Mouse (Mus musculus) embryonic facial prominence, embryonic 13.5 days (tissue): ENCODE results near the gene S100a4. TPM values are rescaled to one million over a fixed set of nuclear protein-coding genes. Genes with fewer than 3 reads are reported as not detected.

ENCODE experiments used
- ATAC-seq: fragments of 200-750 bp; cut with Nextera tagmentation; 2 replicates; pipeline ENCODE4 v1.8.0; 2017; ENCODE audit warnings: low read depth; ENCODE audit not compliant: insufficient number of reproducible peaks, insufficient read depth, low FRiP score, low TSS enrichment
- H3K27ac ChIP-seq: fragments of 300-500 bp; sonication (generic); 2 replicates; pipeline ENCODE4 v1.5.1; 2015; ENCODE audit warnings: moderate library complexity, mild to moderate bottlenecking, inconsistent platforms
- H3K27me3 ChIP-seq: fragments of 300-500 bp; sonication (generic); 2 replicates; pipeline ENCODE4 v1.6.1; 2015; ENCODE audit warnings: mild to moderate bottlenecking, inconsistent platforms
- H3K36me3 ChIP-seq: fragments of 300-500 bp; sonication (generic); 2 replicates; pipeline ENCODE4 v1.6.1; 2015; ENCODE audit warnings: mild to moderate bottlenecking, inconsistent platforms
- H3K4me1 ChIP-seq: fragments of 300-500 bp; sonication (generic); 2 replicates; pipeline ENCODE4 v1.6.1; 2015; ENCODE audit warnings: inconsistent platforms
- H3K4me2 ChIP-seq: fragments of 300-500 bp; sonication (generic); 2 replicates; pipeline ENCODE4 v1.6.1; 2015; ENCODE audit warnings: moderate library complexity, mild to moderate bottlenecking, inconsistent platforms
- H3K4me3 ChIP-seq: fragments of 300-500 bp; sonication (generic); 2 replicates; pipeline ENCODE4 v1.5.1; 2015; ENCODE audit warnings: mild to moderate bottlenecking, inconsistent platforms
- H3K9ac ChIP-seq: fragments of 300-500 bp; sonication (generic); 2 replicates; pipeline ENCODE4 v1.6.1; 2015; ENCODE audit warnings: mild to moderate bottlenecking, inconsistent platforms
- H3K9me3 ChIP-seq: fragments of 300-500 bp; sonication (generic); 2 replicates; pipeline ENCODE4 v1.6.1; 2016; ENCODE audit warnings: inconsistent platforms
- WGBS: fragments of 180-500 bp; shearing (Covaris S2); methylation state at CpG from one replicate; pipeline ENCODE4 v1.1.7; 2015; ENCODE audit warnings: mixed read lengths; 5-methylcytosine and 5-hydroxymethylcytosine counted together
- polyA plus RNA-seq: library from polyadenylated mRNA; unstranded; fragments of >200 nt; fragmentation: Nextera tagmentation; extraction: Ambion mirVana; gene quantifications from 2 replicates; pipeline ENCODE4 v1.2.1, GENCODE M21; 2015

The S100a4 gene
- polyA plus RNA-seq, 1 experiment from 2014 or later: 19.2 TPM

- no peaks in the 10 kb centered on the region for H3K27me3 ChIP-seq
- no peaks in the 10 kb centered on the region for H3K9me3 ChIP-seq
- peaks cover 46% of the 10 kb centered on the region for H3K4me1 ChIP-seq
- ATAC-seq: no peak
- H3K9ac ChIP-seq: no peak overlapping the region
- H3K4me2 ChIP-seq: no peak overlapping the region
- no peaks in the 10 kb centered on the region for H3K36me3 ChIP-seq
- WGBS: 70% methylated on average over 6 of the region's 6 CpGs
- H3K4me3 ChIP-seq: no peak overlapping the region
- peak overlapping the region; percentile 60; the same call in 1 of the 2 replicates for H3K27ac ChIP-seq
These were observed 3.5 kb upstream of the S100a4 start for GRCm38 (mm10) chr3:90600036-90600435.

- no peaks in the 10 kb centered on the region for H3K9me3 ChIP-seq
- H3K4me3 ChIP-seq: no peak overlapping the region
- peak overlapping the region; percentile 60 for H3K27ac ChIP-seq
- H3K4me1 ChIP-seq: peaks cover 52% of the 10 kb centered on the region
- 67% methylated on average over 8 of the region's 8 CpGs for WGBS
- no peak overlapping the region for H3K9ac ChIP-seq
- no peak overlapping the region for H3K4me2 ChIP-seq
- ATAC-seq: no peak
- H3K27me3 ChIP-seq: no peaks in the 10 kb centered on the region
- no peaks in the 10 kb centered on the region for H3K36me3 ChIP-seq
These were observed 2.9 kb upstream of the S100a4 start for GRCm38 (mm10) chr3:90600458-90601195.

DNA sequence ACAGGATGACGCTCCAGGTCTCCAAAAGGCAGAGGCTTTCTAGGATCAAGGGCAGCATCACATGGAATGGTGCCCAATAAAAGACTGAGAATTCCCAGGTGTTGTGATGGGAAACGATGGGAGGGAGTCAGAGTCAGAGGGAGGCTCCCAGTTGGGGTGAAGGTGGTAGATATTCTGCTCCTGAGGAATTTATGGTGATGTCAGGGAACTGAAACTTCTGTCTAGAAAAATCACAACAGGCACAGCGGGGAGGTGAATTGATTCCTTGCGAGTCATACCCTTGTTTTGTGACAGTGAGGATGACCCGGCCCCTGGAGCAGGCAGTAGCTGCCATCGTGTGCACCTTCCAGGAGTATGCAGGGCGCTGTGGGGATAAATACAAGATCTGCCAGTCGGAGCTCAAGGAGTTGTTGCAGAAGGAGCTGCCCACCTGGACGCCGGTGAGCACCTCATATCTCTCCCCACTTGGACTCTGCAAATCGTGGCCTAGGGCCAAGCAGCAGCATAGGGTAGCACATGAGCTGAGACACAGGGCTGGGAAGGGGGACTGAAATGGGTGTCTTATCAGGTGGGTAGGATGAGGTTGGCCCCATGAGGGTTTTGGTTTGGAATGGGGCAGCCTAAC, 2.0 kb upstream of the S100a4 start, which contains the start of gene Gm42674:
TSS of gene Gm42674 (plus strand) at position 419 of the 625 bp plus-strand sequence.
- peak within 1 kb of the TSS; percentile 97 for H3K27ac ChIP-seq

DNA sequence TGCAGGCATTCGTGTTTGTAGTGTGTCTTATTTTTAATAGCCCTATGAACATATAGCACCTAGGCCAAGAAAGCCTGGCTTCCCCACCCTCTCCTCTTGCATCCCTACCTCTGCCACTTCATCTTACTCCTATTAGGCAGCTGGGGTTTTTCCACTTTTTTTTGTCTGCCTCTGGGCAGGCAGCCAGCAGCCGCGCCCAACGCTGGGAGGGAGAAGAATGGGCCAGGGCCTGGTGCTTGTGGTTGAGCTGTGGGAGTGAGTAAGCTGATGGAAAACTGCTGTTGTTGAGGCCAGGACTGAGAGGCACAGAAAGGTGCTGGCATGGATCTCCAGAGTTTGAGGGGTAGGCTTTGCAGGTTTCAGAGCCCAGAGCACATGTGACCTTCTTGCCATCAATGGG, 845 bp downstream of the S100a4 start:
- 18% methylated on average over 4 of the region's 4 CpGs for WGBS
- peak overlapping the region; percentile 33 for H3K4me2 ChIP-seq
- no peak overlapping the region for H3K4me3 ChIP-seq
- H3K4me1 ChIP-seq: peaks cover 58% of the 10 kb centered on the region
- H3K9me3 ChIP-seq: no peaks in the 10 kb centered on the region
- H3K9ac ChIP-seq: no peak overlapping the region
- H3K27me3 ChIP-seq: no peaks in the 10 kb centered on the region
- peak; percentile 83 for ATAC-seq
- no peaks in the 10 kb centered on the region for H3K36me3 ChIP-seq
- peak overlapping the region; percentile 97 for H3K27ac ChIP-seq

More for the DNA sequence above, 2.0 kb upstream of the S100a4 start, which contains the start of gene Gm42674:
- Histone ChIP-seq H3K4me3 (no peak within 1 kb of the TSS), H3K9me3 (no peaks in the 10 kb centered on the region), H3K4me1 (peaks cover 61% of the 10 kb centered on the region), H3K4me2 (no peak within 1 kb of the TSS), H3K9ac (no peak within 1 kb of the TSS), H3K27me3 (no peaks in the 10 kb centered on the region), H3K36me3 (no peaks in the 10 kb centered on the region)
- no peak for ATAC-seq
- 85% methylated on average over 11 of the region's 11 CpGs for WGBS

DNA sequence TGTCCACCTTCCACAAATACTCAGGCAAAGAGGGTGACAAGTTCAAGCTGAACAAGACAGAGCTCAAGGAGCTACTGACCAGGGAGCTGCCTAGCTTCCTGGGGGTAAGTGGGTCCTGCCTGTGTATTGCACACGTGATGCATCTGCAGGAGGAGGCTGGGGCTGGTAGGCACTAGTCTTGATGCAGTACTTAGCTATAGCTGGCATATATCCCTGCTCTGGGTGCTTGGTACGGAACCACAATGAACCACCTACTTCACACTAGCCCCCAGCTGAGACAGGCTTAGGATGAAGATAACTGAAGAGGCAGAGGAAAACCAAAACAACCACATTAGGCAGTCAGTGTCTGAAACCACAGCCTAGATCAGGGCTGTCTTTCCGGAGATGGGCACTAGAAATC, 1.5 kb downstream of the S100a4 start:
- no peak for ATAC-seq
- Histone ChIP-seq H3K27me3 (no peaks in the 10 kb centered on the region), H3K4me3 (no peak overlapping the region), H3K4me1 (peaks cover 55% of the 10 kb centered on the region), H3K27ac (peak overlapping the region; percentile 97), H3K36me3 (no peaks in the 10 kb centered on the region), H3K9me3 (no peaks in the 10 kb centered on the region), H3K4me2 (peak overlapping the region; percentile 33), H3K9ac (no peak overlapping the region)
- 56% methylated on average over 3 of the region's 3 CpGs for WGBS

DNA sequence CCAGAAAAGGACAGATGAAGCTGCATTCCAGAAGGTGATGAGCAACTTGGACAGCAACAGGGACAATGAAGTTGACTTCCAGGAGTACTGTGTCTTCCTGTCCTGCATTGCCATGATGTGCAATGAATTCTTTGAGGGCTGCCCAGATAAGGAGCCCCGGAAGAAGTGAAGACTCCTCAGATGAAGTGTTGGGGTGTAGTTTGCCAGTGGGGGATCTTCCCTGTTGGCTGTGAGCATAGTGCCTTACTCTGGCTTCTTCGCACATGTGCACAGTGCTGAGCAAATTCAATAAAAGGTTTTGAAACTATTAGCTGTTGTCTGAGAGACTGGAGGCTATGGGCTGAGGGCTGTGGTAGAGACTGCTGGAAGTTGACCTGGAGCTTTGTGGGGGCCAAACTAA, 2.2 kb downstream of the S100a4 start:
- Histone ChIP-seq H3K4me2 (peak overlapping the region; percentile 5), H3K27me3 (no peaks in the 10 kb centered on the region), H3K9me3 (no peaks in the 10 kb centered on the region), H3K9ac (no peak overlapping the region), H3K36me3 (no peaks in the 10 kb centered on the region), H3K27ac (peak overlapping the region; percentile 97), H3K4me3 (no peak overlapping the region), H3K4me1 (peaks cover 48% of the 10 kb centered on the region)
- 41% methylated on average over 2 of the region's 2 CpGs for WGBS
- ATAC-seq: no peak

DNA sequence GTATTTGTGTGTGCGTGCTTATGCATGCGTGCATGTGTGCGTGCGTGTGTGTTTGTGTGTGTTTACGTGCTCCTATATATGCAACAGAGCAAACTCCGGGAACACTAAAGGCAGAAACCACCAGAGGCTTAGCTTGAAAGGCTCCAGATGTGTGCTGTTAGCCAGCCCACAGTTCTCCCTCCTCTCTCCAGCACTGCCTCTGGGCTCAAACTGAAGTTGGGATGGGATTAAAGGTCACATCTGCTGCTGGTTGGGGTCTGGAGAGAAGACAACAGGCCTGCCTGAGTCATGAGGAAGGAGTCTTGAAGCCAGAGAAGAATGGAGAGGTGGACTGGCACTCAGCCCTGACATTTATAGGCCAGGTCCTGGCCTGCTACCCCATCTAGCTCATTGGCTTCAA, 2.6 kb downstream of the S100a4 start:
- Histone ChIP-seq H3K9ac (no peak overlapping the region), H3K27ac (peak overlapping the region; percentile 97), H3K9me3 (no peaks in the 10 kb centered on the region), H3K4me1 (peaks cover 47% of the 10 kb centered on the region), H3K4me3 (no peak overlapping the region), H3K4me2 (peak overlapping the region; percentile 5), H3K27me3 (no peaks in the 10 kb centered on the region), H3K36me3 (no peaks in the 10 kb centered on the region)
- 30% methylated on average over 6 of the region's 6 CpGs for WGBS
- ATAC-seq: no peak

DNA sequence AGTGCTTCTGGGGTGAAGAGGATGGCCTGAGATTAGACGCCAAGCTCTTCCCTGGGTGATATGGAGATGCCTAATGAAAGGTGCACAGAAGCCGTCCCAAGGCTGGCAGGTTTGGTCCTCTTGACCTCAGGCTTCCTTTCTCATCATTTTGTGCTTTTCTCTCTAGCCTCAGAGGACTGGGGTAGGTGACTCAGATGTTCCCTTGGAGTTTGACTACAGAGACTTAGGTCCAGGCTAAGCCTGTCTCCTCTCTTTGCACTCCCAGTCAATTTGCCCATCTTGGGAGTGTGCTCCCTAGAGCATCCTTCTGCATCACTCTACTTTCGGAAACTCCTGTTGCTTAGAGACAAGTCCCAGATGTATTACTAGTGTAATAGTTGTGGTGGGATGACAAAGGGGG, 3.8 kb downstream of the S100a4 start:
- peaks cover 45% of the 10 kb centered on the region for H3K4me1 ChIP-seq
- H3K9me3 ChIP-seq: no peaks in the 10 kb centered on the region
- WGBS: 80% methylated on average over 3 of the region's 3 CpGs
- no peak overlapping the region for H3K4me2 ChIP-seq
- no peak overlapping the region for H3K4me3 ChIP-seq
- no peaks in the 10 kb centered on the region for H3K36me3 ChIP-seq
- no peak overlapping the region for H3K9ac ChIP-seq
- no peak for ATAC-seq
- H3K27ac ChIP-seq: no peak overlapping the region; the same call in 1 of the 2 replicates
- no peaks in the 10 kb centered on the region for H3K27me3 ChIP-seq

- Histone ChIP-seq H3K27me3 (no peaks in the 10 kb centered on the region), H3K9me3 (no peaks in the 10 kb centered on the region), H3K27ac (no peak within 1 kb of the TSS; the same call in 1 of the 2 replicates), H3K36me3 (no peaks in the 10 kb centered on the region), H3K4me3 (no peak within 1 kb of the TSS), H3K9ac (no peak within 1 kb of the TSS), H3K4me1 (peaks cover 41% of the 10 kb centered on the region), H3K4me2 (no peak within 1 kb of the TSS)
- no peak for ATAC-seq
- 63% methylated on average over 3 of the region's 3 CpGs for WGBS
These were observed 4.7 kb downstream of the S100a4 start, which contains the start of gene S100a5 for GRCm38 (mm10) chr3:90608223-90608622. S100a5 (plus strand) TSS chr3:90608523.

DNA sequence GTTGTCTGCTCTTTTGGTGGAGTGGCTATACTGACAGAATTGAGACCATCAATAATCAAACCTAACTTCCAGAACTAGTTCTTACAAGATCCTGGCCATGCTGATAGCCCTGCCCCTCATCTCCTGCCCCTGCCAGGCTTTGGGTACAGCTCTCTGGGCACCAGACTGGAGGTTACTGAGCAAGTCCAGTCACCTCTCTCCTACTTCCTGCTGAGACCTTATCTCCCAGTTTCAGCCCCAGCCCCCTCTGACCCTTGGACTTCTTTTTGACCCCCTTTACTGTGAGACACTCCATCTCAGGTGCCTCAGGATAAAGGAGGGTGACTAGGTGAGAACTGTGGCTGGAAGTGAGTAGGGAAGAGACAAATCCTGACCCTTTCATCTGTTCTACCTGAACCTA, 5.5 kb downstream of the S100a4 start:
- H3K4me2 ChIP-seq: no peak overlapping the region

DNA sequence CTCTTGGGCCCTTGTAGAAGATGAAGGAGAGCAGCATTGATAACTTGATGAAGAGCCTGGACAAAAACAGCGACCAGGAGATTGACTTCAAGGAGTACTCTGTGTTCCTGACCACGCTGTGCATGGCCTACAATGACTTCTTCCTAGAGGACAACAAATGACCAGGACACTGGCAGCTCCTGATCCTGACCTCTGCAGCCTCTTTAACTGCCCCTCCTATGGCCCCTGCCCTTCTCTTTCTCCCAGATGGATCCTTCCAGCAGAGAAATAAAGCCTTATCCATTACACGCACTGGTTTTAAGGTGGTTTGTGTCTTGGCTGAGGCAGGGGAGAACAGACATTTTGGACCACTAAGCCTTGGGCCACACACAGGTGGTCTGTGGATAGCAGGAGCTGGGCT, 7.9 kb downstream of the S100a4 start:
- WGBS: 95% methylated on average over 3 of the region's 3 CpGs
- H3K4me1 ChIP-seq: peaks cover 29% of the 10 kb centered on the region
- H3K27ac ChIP-seq: no peak overlapping the region
- H3K4me3 ChIP-seq: no peak overlapping the region
- H3K9ac ChIP-seq: no peak overlapping the region
- H3K36me3 ChIP-seq: no peaks in the 10 kb centered on the region
- no peak for ATAC-seq
- H3K4me2 ChIP-seq: no peak overlapping the region
- H3K9me3 ChIP-seq: no peaks in the 10 kb centered on the region
- no peaks in the 10 kb centered on the region for H3K27me3 ChIP-seq

More for the DNA sequence above, 5.5 kb downstream of the S100a4 start:
- Histone ChIP-seq H3K27me3 (no peaks in the 10 kb centered on the region), H3K27ac (no peak overlapping the region), H3K9ac (no peak overlapping the region), H3K4me1 (peaks cover 42% of the 10 kb centered on the region), H3K9me3 (no peaks in the 10 kb centered on the region), H3K36me3 (no peaks in the 10 kb centered on the region), H3K4me3 (no peak overlapping the region)
- no peak for ATAC-seq

- Histone ChIP-seq H3K36me3 (no peaks in the 10 kb centered on the region), H3K27me3 (no peaks in the 10 kb centered on the region), H3K9ac (no peak overlapping the region), H3K4me2 (no peak overlapping the region), H3K9me3 (no peaks in the 10 kb centered on the region), H3K4me3 (no peak overlapping the region), H3K4me1 (peaks cover 28% of the 10 kb centered on the region), H3K27ac (no peak overlapping the region)
- 60% methylated on average over 4 of the region's 4 CpGs for WGBS
- no peak for ATAC-seq
These were observed 8.5 kb downstream of the S100a4 start for GRCm38 (mm10) chr3:90612061-90612460.
